Mouse (Mus musculus): ENCODE measurements around the gene Dda1.
"Not testable (repeated sequence)": the region's sequence is repeated elsewhere in the genome, so short reads cannot be mapped to it uniquely, and the experiment has no call there.

Dda1 gene

DNA sequence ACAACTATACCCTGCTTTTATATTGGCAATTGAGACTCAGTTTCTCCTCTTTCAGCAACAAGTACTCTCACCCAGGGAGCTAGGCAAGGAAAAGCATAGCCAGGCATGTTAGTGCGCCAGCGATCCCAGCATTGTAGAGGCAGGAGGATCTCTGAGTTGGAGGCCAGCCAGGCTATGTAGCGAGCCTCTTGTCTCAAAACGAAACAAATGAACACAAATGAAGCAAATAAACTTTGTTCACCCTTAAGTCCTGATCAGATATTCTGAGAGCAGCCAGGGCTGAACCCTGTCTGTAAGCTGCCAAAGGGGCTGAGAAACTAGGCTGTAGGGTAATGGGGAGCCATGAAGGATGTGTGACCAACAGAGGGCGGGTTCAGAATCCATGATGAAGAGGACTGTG lies 26.8 kb downstream of the Dda1 start:
- no peak for DNase-seq (ENCODE audit: low spot score in 2 of 2)

DNA sequence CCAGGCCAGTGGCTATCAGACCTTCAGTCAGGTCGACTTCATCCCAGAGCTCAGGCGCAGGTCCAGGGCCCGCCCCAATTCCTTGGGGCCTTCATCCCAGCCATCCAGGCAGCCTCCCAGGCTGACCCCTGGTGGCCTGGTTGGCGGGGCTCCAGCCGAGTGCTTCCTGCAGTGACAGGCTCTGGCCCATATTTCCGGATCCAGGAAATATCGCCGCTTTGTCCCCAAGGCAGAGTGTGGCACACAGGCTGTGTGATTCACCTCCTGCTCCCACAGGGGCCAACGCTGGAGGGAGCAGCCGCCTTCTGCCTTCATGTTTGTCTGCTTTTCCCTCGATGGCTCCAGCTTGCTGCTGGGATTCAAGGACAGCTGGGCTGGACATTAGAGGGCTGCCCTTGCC lies 27.5 kb downstream of the Dda1 start:
- DNase-seq (ENCODE audit: low spot score in 2 of 2) = no peak

DNA sequence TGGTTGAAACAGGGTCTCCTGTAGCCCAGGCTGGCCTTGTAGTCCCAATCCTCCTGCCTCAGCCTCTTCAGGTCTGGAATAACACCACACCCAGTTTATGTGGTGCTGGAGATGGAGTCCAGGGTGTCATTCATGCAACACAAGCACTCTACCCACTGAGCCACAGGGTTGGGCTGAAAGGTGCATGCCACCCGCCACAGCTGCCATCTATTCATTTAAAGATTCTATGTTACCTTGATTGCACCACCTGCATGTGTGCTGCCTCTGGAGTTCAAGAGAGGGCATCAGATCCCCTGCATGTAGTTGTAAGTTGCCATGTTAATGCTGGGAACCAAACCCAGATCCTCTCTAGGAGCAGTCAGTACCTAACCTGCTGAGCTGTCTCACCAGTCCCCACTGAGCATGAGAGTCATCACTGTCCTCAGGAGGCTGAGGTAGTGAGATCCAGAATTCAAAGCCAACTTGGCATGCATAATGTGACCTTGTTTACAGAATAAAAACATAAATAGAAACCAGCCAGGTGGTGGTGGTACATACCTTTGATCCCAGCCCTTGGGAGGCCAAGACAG lies 28.2 kb downstream of the Dda1 start:
- no peak for DNase-seq (ENCODE audit: low spot score in 2 of 2)

DNA sequence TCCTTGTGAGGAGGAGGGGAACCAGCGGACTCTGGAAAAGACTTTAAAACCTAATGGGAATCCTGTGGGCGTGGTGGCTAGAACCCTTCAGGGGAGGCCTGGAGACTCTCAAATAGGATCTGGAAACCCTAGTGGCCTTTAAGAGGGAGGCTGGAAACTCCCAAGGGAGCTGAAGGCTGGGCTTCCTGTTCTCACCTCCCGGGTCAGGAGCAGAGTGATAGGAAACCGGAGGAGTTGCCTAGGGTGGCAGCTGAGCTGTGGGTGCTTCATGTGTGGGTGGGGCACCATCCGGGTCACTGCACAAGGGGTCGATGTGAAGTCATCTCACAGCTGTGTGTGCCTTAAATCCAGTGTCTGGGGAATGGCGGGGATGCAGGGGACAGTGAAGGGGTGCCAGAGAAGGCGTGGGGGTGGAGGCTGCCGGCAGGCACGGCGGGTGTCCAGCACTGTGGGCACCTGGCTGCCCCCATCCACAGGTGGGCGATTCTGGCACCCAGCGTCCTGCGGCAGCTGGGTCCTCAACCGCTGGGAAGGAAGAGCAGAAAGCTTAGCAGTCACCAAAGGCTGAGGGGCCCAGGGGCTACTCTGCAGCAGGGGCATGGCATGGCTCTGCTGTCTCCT lies 29.0 kb downstream of the Dda1 start:
- DNase-seq (ENCODE audit: low spot score in 2 of 2) = no peak

DNA sequence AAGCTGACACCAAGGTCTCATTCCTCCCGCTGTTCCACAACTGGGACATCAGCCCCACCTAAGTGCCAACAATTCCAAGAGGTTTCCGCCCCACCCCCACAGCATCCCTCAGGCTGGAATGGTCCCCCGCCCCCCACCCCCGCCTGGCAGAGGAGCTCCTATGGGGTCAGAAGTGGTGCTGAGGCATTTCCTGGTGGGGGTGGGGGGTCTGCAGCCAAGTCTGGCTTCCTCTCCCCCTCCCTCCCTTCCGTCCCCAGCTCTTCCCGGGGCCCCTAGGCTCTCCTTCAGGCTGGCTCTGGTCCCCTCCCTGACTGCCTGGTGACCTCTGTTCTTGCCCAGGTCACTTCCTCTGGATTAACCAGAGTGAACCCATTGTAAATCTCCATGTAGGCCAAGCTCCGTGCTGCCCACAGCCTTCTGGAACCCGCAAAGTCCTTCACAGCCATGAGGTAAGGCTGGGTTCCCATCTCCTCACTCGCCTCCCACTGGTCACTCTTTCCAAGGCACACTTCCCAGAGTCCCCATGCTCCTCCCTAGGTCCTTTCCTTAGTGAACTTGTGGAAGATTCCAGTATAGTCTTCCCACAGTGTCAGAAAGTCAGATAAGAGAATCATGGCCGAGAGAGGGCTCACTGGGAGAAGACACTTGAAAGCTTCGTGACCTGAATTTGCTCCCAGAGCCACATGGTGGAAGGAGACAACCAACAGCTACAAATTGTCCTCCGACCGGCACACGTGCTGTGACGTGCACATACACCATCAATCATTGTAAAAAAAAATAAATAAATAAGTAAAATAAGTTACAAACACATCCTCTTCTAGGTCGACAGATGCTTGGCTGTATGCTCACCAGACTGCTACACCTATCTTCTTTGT lies 30.1 kb downstream of the Dda1 start:
- DNase-seq (ENCODE audit: low spot score in 2 of 2) = no peak

DNA sequence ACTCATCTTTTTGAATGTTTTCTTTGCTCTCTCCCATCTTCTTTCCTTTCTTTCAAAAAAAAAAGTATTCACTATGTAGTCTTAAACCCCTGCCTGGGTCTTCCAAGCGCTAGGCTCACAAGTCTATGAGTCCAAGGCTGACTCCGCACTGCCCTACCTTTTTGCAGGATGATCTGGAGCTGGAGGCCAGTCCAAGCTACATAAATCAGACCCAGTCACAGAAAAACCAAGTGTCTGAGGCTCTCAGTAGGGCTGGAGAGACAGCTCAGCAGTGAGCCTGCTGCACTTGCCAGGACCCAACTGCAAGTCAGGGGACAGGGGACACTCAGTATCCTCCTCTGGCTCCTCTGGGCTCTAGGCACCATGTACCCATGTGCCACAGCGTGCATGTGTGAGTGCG lies 35.4 kb downstream of the Dda1 start:
- DNase-seq (ENCODE audit: low spot score in 2 of 2) = no peak

DNA sequence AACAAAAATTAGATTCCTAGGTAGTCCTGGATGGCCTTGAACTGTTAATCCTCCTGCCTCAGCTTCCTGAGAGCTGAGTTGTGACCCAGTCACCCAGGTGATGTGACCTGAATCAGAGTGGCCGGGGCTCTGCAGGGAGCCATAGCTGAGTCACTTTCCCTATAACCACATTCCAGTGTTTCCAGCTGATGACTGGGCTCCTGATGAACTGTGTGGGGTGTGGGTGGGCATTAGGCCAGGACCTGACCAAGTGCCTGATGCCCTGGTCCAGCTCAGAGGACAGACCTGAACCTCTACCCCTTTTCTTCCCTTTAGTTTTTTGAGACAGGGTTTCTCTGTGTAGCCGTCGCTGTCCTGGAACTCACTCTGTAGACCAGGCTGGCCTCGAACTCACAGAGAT lies 36.3 kb downstream of the Dda1 start:
- DNase-seq (ENCODE audit: low spot score in 2 of 2) = no peak

DNA sequence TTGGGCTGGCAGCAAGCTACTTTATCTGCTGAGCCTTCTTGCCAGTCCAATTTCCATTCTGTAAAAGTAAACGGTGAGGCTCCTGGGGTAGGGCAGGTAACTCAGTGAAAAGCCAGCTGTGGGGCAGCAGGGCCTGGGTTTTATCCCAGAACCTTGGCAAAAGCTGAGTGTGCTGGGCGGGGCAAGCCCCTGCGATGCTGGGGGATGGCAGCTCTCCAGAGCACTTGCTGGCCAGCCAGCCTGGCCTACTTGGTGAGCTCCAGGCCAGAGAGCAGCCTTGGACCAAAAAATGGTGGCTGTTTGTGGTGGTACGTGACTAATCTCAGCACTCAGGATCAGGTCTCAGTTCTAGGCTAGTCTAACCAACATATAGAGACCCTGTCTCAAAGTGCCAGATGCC lies 37.0 kb downstream of the Dda1 start:
- DNase-seq (ENCODE audit: low spot score in 2 of 2) = no peak

DNA sequence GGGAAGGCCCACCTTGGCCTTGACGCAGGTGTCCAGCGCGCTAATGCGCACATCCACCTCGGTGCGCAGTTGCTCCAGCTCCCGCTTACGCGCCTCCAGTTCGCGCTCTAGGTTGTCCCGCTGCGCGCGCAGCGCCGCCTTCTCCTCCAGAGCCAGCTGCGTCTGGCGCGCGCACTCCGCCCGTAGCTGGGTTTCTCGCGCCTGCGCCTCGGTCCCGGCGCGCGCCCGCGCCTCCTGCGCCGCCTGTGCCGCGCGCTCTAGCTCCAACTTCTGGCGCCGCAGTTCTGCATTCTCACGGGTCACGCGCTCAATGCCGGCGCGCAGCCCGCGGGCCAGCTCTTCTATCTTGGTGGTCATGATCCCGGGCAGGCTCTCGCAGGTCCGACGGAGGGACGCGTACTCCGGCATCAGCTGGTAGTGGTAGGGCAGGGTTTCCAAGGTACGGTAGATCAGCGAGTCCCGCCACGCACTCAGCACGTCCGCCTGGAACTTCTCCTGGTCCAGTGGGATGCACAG lies 38.6 kb downstream of the Dda1 start:
- DNase-seq (ENCODE audit: low spot score in 2 of 2) = peak in 1 of 2 experiments; percentile 83

DNA sequence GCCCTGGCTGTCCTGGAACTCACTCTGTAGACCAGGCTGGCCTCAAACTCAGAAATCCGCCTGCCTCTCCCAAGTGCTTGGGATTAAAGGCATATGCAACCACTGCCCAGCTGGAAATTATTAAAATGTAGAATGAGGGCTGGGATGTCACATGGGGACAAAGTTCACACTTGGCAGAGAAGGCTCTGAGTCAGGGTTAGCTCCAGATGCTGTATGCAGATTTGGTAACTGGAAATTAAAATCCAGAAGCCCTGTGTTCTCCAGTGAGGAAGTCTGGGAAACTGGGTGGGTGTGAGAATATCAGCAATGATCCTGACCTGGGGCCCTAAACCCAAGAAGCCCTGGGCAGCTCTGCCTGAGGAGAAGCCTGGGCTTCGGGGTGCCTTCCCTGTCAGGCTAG lies 40.3 kb downstream of the Dda1 start:
- no peak for DNase-seq (ENCODE audit: low spot score in 2 of 2)

DNA sequence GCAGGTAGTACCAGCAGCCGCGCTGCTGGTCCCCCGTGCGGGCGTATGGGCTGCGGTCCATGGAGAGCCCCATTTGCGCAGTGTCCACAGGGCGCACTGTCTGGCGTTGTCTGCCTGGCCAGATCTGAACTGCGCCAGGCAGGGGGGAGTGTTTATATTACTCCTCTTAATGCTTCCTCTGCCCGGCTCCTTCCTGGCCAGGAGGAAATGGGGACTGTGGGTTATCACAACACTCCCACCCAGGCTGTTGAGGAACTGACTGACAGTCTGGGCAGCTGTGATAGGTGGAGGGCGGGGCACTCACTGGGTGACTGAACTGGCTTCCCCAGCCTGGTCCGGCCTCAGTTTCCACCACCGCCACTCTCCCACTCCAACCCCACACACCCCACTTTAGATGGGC lies 42.6 kb downstream of the Dda1 start, which contains the start of gene Plvap:
Gene Plvap, minus strand, starts transcription at position 109 of the 400 bp plus-strand sequence.
- DNase-seq (ENCODE audit: low spot score in 2 of 2) = no peak

DNA sequence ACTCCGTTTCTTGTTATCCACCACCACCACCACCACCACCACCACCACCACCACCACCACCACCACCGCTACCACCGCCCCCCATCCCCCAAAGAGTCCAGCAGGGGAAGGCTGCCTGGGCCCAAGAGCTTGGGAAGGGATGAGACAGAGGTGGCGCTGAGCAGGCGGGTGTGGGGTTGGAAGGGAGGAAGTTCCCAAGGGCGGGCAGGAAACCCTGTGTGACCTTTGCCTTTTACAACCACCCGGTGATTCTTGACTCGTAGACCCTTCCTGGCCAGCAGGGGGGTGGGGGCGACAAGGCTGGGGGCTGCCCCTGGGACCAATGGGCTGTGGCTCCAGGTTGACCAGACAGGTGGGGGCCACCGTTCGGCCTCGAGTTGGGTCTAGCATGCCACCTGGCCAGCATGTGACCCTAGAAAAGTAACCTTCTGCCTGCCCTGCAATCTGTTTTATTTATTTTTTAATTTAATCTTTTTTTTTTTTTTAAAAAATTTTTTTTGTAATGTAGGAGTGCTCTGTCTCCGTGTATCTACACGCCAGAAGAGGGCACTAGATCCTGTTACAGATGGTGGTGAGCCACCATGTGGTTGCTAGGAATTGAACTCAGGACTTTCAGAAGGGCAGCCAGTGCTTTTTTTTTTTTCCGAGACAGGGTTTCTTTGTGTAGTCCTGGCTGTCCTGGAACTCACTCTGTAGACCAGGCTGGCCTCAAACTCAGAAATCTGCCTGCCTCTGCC lies 44.2 kb downstream of the Dda1 start:
- no peak for DNase-seq (ENCODE audit: low spot score in 2 of 2)

DNA sequence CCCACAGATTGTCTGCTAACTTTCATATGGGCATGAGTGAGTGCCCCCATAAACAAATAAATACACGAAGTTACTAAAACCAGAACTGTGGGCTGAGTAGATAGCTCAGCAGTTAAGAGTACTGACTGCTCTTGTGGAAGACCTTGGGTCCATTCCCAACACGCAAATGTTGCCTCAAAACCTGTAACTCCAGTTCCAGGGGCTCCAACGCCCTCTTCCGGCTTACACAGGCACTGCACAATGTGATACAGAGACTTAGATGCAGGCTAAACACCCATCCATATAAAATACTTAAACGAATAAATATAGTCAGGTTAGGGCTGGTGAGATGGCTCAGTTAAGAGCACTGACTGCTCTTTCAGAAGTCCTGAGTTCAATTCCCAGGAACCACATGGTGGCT lies 46.0 kb downstream of the Dda1 start:
- no peak for DNase-seq (ENCODE audit: low spot score in 2 of 2)

DNA sequence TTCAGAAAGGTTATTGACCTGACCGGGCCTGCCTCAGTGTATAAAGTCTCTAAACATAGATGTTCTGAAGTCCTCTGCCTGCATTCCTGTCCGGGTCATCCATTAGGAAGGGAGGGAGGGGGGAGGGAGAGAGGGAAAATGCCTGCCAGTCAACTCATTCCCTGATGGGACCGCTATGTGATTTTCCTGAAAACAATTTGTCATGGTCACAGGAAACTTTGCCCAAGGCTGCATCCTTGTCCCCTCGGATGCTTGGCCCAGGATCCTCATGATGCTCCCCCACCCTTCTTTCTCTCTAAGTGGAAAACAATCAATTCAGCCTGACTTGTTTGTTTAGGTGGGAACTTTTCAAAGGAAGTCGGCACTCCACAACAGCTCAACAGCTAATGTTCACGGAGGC lies 47.8 kb downstream of the Dda1 start:
- DNase-seq (ENCODE audit: low spot score in 2 of 2) = no peak

DNA sequence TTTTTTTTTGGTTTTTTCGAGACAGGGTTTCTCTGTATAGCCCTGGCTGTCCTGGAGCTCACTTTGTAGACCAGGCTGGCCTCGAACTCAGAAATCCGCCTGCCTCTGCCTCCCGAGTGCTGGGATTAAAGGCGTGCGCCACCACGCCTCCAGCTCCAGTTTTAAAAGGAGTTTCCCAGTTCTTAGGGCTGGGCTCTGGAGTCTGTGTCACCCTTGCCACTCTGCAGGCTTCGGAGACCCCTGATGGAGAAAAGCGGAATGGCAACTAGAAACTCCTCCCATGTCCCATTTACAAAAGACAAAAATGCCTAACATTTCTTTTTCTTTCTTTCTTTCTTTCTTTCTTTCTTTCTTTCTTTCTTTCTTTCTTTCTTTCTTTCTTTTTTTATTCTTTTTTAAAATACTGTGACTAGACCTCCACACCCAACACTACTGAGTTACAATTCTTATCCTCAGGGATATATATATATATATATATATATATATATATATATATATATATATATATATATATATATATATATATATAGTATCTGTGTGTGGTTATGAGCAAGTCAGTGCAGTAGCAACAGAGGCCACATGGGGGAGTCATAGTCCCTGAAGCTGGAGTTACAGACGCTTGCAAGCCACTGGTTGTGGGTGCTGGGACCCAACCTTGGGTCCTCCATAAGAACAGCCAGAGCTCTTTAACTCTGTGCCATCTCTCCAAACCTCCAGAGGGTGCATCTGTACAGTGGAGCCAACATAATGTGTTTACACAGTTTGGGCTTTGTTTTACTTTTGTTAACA lies 50.2 kb downstream of the Dda1 start:
- DNase-seq (ENCODE audit: low spot score in 2 of 2) = not testable (repeated sequence)

DNA sequence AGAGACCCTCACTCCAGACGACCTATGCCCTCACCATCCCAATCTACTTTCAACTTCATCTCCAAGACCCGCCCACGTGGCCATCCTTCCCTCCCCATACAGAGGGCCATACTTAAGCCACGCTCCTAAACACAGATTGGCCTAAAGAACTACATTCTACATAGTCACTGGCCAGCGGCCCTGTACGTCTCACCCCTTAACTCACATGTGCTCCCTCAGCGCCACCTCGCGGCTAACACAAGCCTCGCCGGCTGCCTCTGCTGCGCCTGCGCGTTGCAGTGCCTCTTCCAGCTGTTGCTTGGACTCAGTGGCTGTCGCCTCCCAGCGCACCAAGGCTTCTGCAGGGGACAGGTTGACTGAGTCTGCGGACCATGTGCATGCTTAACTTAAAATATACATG lies 52.6 kb downstream of the Dda1 start:
- DNase-seq (ENCODE audit: low spot score in 2 of 2) = peak; percentile 74 to 94

DNA sequence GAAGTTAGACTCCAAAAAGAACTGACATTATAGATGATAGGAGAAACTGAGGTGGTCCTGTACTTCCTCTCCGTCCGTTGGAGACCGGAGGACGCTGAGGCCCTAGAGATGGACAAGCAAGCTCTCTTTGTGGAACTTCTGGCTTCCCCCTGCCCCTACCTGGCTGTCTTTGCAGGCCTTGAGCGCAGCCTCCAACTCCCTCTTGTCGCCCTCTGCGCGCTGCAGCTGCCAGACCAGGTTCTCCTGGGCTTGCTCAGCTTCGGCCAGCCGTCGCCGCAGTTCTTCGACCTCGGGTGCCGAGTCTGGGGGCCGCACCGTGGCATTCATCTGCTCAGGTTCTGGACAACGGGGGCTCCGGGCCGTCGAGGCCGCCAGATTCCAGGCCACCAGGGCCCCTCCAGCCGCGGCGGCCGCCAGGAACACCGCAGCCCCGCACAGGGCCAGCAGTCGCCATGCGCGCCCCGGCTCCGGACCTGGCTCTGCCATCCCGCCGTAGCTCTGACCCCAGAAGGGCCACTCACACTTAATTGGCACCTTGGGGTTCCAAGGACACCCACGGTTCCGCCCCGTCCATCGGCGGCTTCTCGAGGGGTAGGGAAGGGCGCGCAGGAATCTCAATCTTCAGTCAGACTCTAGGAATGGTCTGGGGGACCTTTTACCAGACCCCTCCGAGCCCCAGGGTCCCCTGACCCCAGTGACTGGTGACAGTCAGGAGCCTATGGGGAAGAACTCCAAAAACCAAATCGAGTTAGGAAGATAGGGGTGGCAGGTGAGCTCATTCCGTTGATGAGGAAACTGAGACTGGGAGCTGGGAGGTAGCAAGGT lies 56.4 kb downstream of the Dda1 start, which contains the start of gene Ccdc194:
Gene Ccdc194, minus strand, starts transcription at position 486 of the 825 bp plus-strand sequence.
- no peak for DNase-seq (ENCODE audit: low spot score in 2 of 2)

All from left cerebral cortex, adult 9 months (tissue).